Mouse (Mus musculus) stomach, embryonic 16.5 days (tissue): Measurements from ENCODE around the gene Plppr5. TPM values are rescaled to one million over a fixed set of nuclear protein-coding genes. Genes with fewer than 3 reads are reported as not detected.

ENCODE experiments used
- ATAC-seq: fragments of 200-750 bp; cut with Nextera tagmentation; 2 replicates; pipeline ENCODE4 v1.8.0; 2017; ENCODE audit warnings: moderate number of reproducible peaks, moderate TSS enrichment; ENCODE audit not compliant: insufficient read depth, low FRiP score
- H3K27ac ChIP-seq: fragments of 300-500 bp; sonication (generic); 2 replicates; pipeline ENCODE4 v1.5.1; 2014; ENCODE audit warnings: low read length
- H3K27me3 ChIP-seq: fragments of 300-500 bp; sonication (generic); 2 replicates; pipeline ENCODE4 v1.6.1; 2014; ENCODE audit warnings: low read length, control low read depth, mixed read lengths; ENCODE audit not compliant: control insufficient read depth, insufficient read depth
- H3K36me3 ChIP-seq: fragments of 300-500 bp; sonication (generic); 2 replicates; pipeline ENCODE4 v1.6.1; 2014; ENCODE audit warnings: low read length; ENCODE audit not compliant: control insufficient read depth, insufficient read depth
- H3K4me1 ChIP-seq: fragments of 300-500 bp; sonication (generic); 2 replicates; pipeline ENCODE4 v1.6.1; 2014; ENCODE audit warnings: low read length, control low read depth, mixed read lengths; ENCODE audit not compliant: control insufficient read depth, insufficient read depth
- H3K4me2 ChIP-seq: fragments of 300-500 bp; sonication (generic); 2 replicates; pipeline ENCODE4 v1.6.1; 2014; ENCODE audit warnings: low read depth, low read length, mixed read lengths
- H3K4me3 ChIP-seq: fragments of 300-500 bp; sonication (generic); replicated peaks from 2 replicates; pipeline ENCODE4 v1.5.1; 2014; ENCODE audit warnings: mild to moderate bottlenecking, low read length
- H3K9ac ChIP-seq: fragments of 300-500 bp; sonication (generic); 2 replicates; pipeline ENCODE4 v1.6.1; 2014; ENCODE audit warnings: low read length
- H3K9me3 ChIP-seq: fragments of 300-500 bp; sonication (generic); replicated peaks from 2 replicates; pipeline ENCODE4 v1.6.1; 2016; ENCODE audit warnings: low read length, control low read depth; ENCODE audit not compliant: control insufficient read depth
- WGBS: fragments of 180-500 bp; shearing (Covaris S2); extraction: QIAGEN DNeasy Blood & Tissue Kit; methylation state at CpG from one replicate; pipeline ENCODE4 v1.1.7; 2014; 5-methylcytosine and 5-hydroxymethylcytosine counted together
- polyA plus RNA-seq: library from polyadenylated mRNA; unstranded; fragments of >200 nt; fragmentation: Nextera tagmentation; extraction: Ambion mirVana; gene quantifications from 2 replicates; pipeline ENCODE4 v1.2.1, GENCODE M21; 2015

Gene Plppr5
- polyA plus RNA-seq, 1 experiment from 2014 or later = 2.3 TPM

DNA sequence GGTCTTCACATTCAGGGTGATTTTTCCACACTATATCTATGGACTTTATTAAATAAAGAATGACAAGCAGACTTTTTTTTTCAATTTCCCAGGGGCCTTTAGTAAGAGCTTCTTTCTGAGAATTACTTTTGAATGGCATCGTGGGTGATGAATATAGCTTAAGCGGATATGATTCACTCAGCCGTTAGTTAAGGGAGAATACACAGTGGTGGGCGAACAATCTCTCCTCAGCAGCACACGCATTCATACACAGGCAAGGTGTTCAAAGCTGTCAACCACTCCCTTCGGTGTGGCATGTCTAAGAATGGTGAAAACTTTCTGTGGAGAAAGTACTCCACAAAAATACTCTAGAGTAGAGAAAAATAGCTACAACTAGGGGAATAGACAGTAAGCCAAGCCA is 104.6 kb downstream of the Plppr5 start:
- Histone ChIP-seq H3K4me2 (no peak overlapping the region), H3K36me3 (no peaks in the 10 kb centered on the region), H3K9me3 (no peaks in the 10 kb centered on the region), H3K9ac (no peak overlapping the region), H3K4me1 (no peaks in the 10 kb centered on the region), H3K4me3 (no peak overlapping the region), H3K27me3 (no peaks in the 10 kb centered on the region), H3K27ac (no peak overlapping the region)
- no peak for ATAC-seq
- WGBS = 82% methylated on average over 6 of the region's 6 CpGs

DNA sequence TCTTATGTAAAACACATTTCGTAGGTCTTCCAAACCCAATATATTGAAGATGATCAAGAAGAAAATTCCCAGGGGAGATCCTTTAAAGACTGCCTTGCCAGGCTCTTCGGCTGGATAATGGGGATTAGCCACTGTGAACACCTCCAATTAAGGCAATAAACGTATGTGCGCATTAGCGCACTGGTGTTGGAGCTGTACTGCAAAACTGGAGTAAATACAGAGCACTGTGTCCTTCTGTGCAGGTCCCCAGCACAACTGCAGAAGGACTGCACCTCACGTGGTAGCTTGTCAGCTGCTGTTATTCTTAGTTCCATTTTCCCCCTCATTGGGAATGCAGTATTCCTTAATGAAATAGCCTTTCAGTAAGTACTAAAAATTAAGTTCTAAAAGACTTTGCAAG is 110.0 kb downstream of the Plppr5 start:
- Histone ChIP-seq H3K4me3 (no peak overlapping the region), H3K27ac (no peak overlapping the region), H3K4me2 (no peak overlapping the region), H3K4me1 (no peaks in the 10 kb centered on the region), H3K27me3 (no peaks in the 10 kb centered on the region), H3K36me3 (no peaks in the 10 kb centered on the region), H3K9me3 (no peaks in the 10 kb centered on the region), H3K9ac (no peak overlapping the region)
- WGBS = 85% methylated on average over 6 of the region's 6 CpGs
- ATAC-seq = no peak

DNA sequence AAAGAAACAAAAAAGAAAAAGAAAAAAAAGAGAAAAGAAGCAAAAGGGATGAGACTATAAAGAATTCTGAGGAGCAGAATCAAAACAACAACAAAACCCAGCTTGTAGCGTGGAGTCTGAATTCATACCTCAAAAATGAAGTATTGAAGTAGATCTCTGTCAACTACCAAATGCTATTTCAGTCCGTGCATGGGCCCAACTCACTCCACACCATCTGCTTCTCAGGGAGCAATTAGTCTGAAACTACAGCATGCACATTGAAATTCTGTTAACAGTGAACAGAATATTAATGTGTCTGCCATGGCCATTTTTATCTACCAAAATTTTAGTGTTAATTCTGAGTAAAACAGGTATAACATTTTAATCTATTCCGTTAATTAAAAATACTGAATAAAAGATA is 111.4 kb downstream of the Plppr5 start:
- no peak for ATAC-seq
- H3K27me3 ChIP-seq = no peaks in the 10 kb centered on the region
- no peak overlapping the region for H3K4me3 ChIP-seq
- H3K27ac ChIP-seq = no peak overlapping the region
- WGBS = 90% methylated on average over 3 of the region's 3 CpGs
- no peaks in the 10 kb centered on the region for H3K9me3 ChIP-seq
- no peak overlapping the region for H3K4me2 ChIP-seq
- H3K9ac ChIP-seq = no peak overlapping the region
- H3K4me1 ChIP-seq = no peaks in the 10 kb centered on the region
- no peaks in the 10 kb centered on the region for H3K36me3 ChIP-seq

DNA sequence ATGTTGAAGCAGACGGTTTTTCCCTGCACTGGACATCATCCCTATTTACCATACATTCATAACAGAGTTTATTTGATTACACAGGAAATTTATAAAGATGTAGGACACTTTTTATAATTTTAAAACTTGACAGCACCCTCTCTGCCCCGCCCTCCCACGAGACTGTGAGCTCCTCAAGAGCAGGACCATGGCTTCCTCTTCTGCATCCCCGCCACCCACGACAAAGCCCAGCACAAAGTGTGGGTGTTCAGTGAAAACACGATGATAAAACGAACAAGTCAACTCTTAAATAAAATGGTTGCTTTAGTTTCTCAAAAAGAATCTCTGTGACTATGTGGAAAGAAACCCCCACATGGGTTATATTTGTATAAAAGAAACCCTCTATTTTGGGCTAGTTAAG is 112.0 kb downstream of the Plppr5 start:
- Histone ChIP-seq H3K36me3 (no peaks in the 10 kb centered on the region), H3K9ac (no peak overlapping the region), H3K4me3 (no peak overlapping the region), H3K9me3 (no peaks in the 10 kb centered on the region), H3K4me2 (no peak overlapping the region), H3K27ac (no peak overlapping the region), H3K27me3 (no peaks in the 10 kb centered on the region), H3K4me1 (no peaks in the 10 kb centered on the region)
- no peak for ATAC-seq
- 83% methylated on average over 7 of the region's 7 CpGs for WGBS

DNA sequence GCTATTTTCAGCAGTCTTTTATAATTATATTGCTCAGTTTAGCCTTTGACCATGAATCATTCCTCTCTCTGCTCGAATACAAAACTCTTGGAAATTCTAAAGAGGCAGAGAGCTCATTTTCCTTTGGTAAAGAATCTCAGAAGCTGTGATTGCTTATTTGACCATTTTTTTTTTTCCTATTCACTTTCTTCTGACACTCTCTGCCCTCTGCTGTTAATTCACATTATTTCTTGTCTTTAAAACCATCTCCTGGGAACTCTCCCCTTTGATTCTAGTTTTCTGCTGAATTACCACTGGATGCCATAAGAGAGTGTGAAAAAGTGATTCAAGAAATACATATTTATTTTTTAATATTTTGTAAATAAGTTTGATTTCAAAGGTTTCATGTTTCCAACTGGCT is 120.1 kb downstream of the Plppr5 start:
- H3K9me3 ChIP-seq = no peaks in the 10 kb centered on the region
- H3K4me1 ChIP-seq = no peaks in the 10 kb centered on the region
- H3K27me3 ChIP-seq = no peaks in the 10 kb centered on the region
- H3K4me2 ChIP-seq = no peak overlapping the region
- WGBS = 39% methylated on average over 1 of the region's 1 CpGs
- H3K9ac ChIP-seq = no peak overlapping the region
- H3K4me3 ChIP-seq = no peak overlapping the region
- no peaks in the 10 kb centered on the region for H3K36me3 ChIP-seq
- H3K27ac ChIP-seq = no peak overlapping the region
- no peak for ATAC-seq

DNA sequence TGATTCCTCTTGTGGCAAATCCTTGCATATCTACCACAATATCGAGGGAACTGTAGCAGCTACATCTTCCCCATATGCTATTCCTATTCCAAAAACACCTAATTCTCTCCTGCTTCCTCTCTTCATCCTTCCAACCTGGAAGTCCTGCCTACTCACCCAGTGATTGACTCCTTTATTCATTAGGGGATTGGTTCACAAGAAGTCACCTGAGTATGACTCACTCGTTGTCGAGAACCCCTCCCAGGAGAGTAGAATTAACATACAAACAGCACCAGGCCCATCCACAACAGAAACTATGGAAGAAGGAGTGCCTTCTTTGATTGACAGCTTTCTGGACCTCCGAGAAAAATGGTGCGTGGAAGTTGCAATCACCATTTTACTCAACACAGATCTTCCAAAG is 121.7 kb downstream of the Plppr5 start:
- WGBS = 84% methylated on average over 5 of the region's 5 CpGs
- no peak for ATAC-seq
- Histone ChIP-seq H3K27ac (no peak overlapping the region), H3K4me1 (no peaks in the 10 kb centered on the region), H3K4me3 (no peak overlapping the region), H3K9me3 (no peaks in the 10 kb centered on the region), H3K27me3 (no peaks in the 10 kb centered on the region), H3K9ac (no peak overlapping the region), H3K4me2 (no peak overlapping the region), H3K36me3 (no peaks in the 10 kb centered on the region)

DNA sequence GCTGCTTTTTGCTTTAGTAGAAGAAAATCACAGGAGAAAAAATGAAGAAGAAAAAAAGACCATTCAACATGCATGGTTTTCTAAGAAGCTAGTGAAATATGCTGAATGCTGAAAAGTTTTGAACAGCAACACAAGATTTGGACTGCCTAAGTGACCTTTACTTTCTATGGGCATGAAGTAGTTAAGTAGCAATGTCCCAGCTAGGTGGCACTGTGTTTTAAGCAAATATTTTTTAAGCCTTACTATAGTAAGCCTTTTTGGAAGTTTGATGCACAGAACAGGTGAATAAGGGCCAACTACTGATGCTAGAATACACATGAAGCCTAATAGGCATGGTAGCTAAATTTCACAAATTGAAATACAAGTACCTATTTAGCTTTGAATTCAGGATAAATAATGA is 134.2 kb downstream of the Plppr5 start:
- H3K36me3 ChIP-seq = no peaks in the 10 kb centered on the region
- no peaks in the 10 kb centered on the region for H3K27me3 ChIP-seq
- H3K4me2 ChIP-seq = no peak overlapping the region
- no peaks in the 10 kb centered on the region for H3K4me1 ChIP-seq
- no peak overlapping the region for H3K4me3 ChIP-seq
- H3K27ac ChIP-seq = no peak overlapping the region
- no peaks in the 10 kb centered on the region for H3K9me3 ChIP-seq
- H3K9ac ChIP-seq = no peak overlapping the region
- no peak for ATAC-seq

DNA sequence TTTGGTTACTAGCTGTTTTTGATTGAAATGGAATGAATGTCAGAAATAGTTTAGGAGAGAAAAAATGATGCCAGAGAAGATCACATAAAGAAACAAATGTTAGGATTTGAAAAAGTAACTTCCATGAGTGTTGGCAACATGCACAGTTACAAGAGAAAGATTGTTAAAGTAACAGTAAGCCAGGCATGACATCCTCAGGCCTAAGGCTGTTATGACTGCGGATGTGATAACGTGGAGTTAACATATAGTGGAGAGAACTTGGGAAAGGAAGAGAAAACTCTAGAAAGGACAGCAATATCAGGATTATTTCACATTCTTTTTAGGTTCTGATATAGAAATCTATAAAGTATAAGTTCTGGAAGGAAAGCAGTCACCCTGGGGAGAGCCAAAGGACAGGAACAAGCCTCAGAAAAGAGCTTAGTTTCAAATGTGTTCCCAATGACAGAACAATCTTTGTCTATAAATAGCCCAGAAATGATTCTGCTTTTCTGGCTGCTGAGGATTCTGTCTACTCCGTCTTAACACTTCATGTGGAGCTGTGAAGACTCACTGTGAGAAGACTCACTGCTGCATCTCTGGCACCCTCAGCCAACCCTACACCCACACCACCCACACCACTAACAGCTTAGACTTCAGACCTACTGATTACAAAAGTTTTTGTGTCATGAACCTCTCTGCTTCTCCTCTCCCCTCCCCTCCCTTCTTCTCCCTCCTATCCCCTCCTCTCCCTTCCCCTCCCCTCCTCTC is 142.1 kb downstream of the Plppr5 start:
- no peak overlapping the region for H3K27ac ChIP-seq
- ATAC-seq = no peak
- no peaks in the 10 kb centered on the region for H3K36me3 ChIP-seq
- no peak overlapping the region for H3K4me3 ChIP-seq
- no peaks in the 10 kb centered on the region for H3K4me1 ChIP-seq
- WGBS = 79% methylated on average over 3 of the region's 3 CpGs
- no peak overlapping the region for H3K4me2 ChIP-seq
- H3K9ac ChIP-seq = no peak overlapping the region
- H3K27me3 ChIP-seq = no peaks in the 10 kb centered on the region
- no peaks in the 10 kb centered on the region for H3K9me3 ChIP-seq

DNA sequence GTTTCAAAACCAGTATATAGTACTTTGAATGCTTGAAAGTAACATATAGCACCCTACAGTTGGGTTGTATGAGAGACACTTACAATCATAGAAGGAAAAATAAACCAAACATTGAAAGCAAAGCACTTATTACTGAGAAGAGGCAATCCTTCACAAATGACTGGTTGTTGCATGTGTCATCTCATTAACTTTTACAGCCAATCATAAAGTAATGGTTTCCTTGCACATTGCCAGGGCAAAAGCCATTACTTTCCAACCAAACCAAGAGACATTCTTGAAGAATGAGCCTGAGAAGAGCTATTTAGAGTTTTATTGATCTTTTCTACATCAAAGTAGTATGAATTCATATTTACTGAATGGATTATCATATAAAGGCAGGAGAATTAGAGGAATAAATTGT is 148.8 kb downstream of the Plppr5 start:
- H3K4me1 ChIP-seq = no peaks in the 10 kb centered on the region
- no peak overlapping the region for H3K9ac ChIP-seq
- no peaks in the 10 kb centered on the region for H3K9me3 ChIP-seq
- ATAC-seq = no peak
- no peak overlapping the region for H3K4me2 ChIP-seq
- no peaks in the 10 kb centered on the region for H3K36me3 ChIP-seq
- H3K27me3 ChIP-seq = no peaks in the 10 kb centered on the region
- no peak overlapping the region for H3K4me3 ChIP-seq
- H3K27ac ChIP-seq = no peak overlapping the region

DNA sequence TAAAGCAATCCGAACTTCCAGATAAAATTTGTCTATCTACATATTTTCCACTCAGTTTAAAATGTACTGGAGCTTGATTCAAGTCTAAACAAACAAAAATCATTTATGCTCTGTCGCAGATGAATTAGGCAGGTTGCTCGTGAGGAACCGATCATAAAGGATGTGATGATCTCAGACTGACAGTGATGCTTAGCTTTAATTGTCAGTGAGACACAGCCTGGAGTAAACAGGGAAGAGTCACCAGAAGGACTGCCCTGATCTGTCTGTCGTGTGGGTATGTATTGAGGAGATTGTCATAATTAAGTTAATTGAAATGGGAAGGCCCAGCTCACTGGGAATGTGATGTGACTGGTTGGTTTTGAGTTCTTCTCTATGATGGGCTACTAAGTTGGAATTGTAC is 149.9 kb downstream of the Plppr5 start:
- no peak overlapping the region for H3K9ac ChIP-seq
- WGBS = 76% methylated on average over 5 of the region's 5 CpGs
- H3K9me3 ChIP-seq = no peaks in the 10 kb centered on the region
- H3K27me3 ChIP-seq = no peaks in the 10 kb centered on the region
- no peak overlapping the region for H3K4me3 ChIP-seq
- no peak overlapping the region for H3K27ac ChIP-seq
- ATAC-seq = no peak
- H3K4me1 ChIP-seq = no peaks in the 10 kb centered on the region
- no peak overlapping the region for H3K4me2 ChIP-seq
- H3K36me3 ChIP-seq = no peaks in the 10 kb centered on the region
